Mouse (Mus musculus) testis, adult 2 months (tissue): ENCODE measurements at regions not wholly inside any gene's neighbourhood (a gene's known extent, or its start where the extent isn't known, plus 50 kb on each side); places are given as distances from the start of the nearest gene placed in this dataset.

Source experiments
- H3K27ac ChIP-seq: fragments of 200-500 bp; 2 replicates; pipeline ENCODE4 v1.5.1; 2012; ENCODE audit warnings: low read depth, low read length; ENCODE audit not compliant: control insufficient read depth, insufficient read depth
- H3K27me3 ChIP-seq: fragments of 200-500 bp; 2 replicates; pipeline ENCODE4 v1.6.1; 2012; ENCODE audit warnings: mild to moderate bottlenecking, low read length, moderate library complexity; ENCODE audit not compliant: control insufficient read depth, insufficient read depth
- H3K36me3 ChIP-seq: fragments of 200-500 bp; 2 replicates; pipeline ENCODE4 v1.6.1; 2012; ENCODE audit warnings: mild to moderate bottlenecking, low read length; ENCODE audit not compliant: control insufficient read depth, insufficient read depth
- H3K4me1 ChIP-seq: fragments of 200-500 bp; 2 replicates; pipeline ENCODE4 v1.6.1; 2012; ENCODE audit warnings: low read length; ENCODE audit not compliant: control insufficient read depth, insufficient read depth
- H3K4me3 ChIP-seq: fragments of 200-500 bp; 2 replicates; pipeline ENCODE4 v1.5.1; 2012; ENCODE audit warnings: low read depth, mild to moderate bottlenecking, low read length, moderate library complexity, mixed read lengths; ENCODE audit not compliant: control insufficient read depth
- CTCF ChIP-seq: fragments of 200-500 bp; IDR thresholded peaks from 2 replicates; pipeline ENCODE4 v1.5.1; 2012; ENCODE audit warnings: low read depth, mild to moderate bottlenecking, inconsistent platforms, low read length, moderate library complexity; ENCODE audit not compliant: control insufficient read depth, insufficient read depth, insufficient replicate concordance
- POLR2A ChIP-seq: fragments of 200-500 bp; IDR thresholded peaks from 2 replicates; pipeline ENCODE4 v1.6.1; 2012; ENCODE audit warnings: low read depth, mild to moderate bottlenecking, inconsistent platforms, low read length, moderate library complexity; ENCODE audit not compliant: control insufficient read depth

DNA sequence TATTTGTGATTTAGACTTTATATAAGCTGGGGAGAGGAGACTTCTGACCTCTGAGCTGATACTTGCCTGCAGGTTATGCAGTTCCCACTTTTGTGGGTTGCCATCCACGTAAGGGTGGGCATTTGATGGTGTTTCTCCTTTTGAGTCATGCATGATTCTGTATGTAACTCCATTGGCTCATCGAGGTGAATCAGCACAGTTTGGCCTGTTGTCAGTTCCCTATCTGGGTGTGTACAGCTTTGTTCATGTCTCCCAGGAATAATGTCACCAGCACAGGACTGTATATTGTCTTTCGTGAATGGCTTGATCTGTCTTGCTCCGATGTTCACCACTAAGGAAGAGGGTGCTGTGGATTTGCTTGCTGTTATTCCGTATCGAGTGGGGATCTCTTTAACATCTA is 229.6 kb upstream of the Pgrmc2 start:
- TF ChIP-seq CTCF (no peak), POLR2A (no peak)
- Histone ChIP-seq H3K4me1 (no peaks in the 10 kb centered on the region), H3K36me3 (no peaks in the 10 kb centered on the region), H3K27me3 (no peaks in the 10 kb centered on the region), H3K27ac (no peak overlapping the region), H3K4me3 (no peak overlapping the region)

GRCm38 (mm10) chr3:41307400-41308028 is 224.7 kb upstream of the Pgrmc2 start:
- no peak for TF ChIP-seq POLR2A
- TF ChIP-seq CTCF: no peak
- H3K4me3 ChIP-seq: no peak overlapping the region
- no peaks in the 10 kb centered on the region for H3K27me3 ChIP-seq
- H3K36me3 ChIP-seq: no peaks in the 10 kb centered on the region
- no peaks in the 10 kb centered on the region for H3K4me1 ChIP-seq
- H3K27ac ChIP-seq: no peak overlapping the region

DNA sequence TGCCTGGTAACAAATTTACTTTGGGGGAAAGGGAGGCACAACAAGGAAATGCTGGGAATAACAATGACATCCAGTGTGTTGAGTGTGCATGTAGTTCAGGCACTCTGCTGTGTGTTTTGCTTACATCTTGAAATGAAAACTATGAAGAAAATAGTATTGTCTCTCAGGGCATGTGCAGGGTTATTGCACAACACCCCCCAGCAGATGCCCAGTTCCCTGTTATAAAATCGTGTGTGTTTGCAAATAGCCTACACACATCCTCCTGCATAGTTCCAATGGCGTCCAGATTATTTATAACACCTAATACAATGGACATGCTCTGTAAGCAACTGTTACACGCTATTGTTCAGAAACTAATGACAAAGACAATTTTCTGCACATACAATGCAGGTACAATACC is 220.0 kb upstream of the Pgrmc2 start:
- Histone ChIP-seq H3K4me1 (no peaks in the 10 kb centered on the region), H3K27me3 (no peaks in the 10 kb centered on the region), H3K27ac (no peak overlapping the region), H3K4me3 (no peak overlapping the region), H3K36me3 (no peaks in the 10 kb centered on the region)
- TF ChIP-seq CTCF (no peak), POLR2A (no peak)

DNA sequence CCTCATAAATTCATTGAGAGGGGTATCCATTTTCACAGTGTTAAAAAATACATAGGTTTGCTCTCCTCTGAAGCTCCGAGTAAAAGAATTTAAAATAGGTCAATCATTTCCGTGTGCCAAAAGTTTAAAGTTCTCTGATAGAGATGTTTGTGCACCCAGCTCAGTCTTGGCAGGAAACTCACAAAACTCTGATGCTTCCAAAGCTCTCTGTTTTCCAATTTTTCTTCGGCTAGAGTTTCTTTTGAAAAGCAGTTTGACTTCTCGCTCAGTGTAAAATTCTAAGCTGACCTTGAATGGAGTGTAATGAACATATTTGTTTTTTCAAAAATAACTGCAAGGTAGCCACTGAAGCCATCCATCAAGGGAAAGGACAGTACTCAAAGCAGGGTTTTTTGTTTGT is 215.9 kb upstream of the Pgrmc2 start:
- no peaks in the 10 kb centered on the region for H3K4me1 ChIP-seq
- H3K36me3 ChIP-seq: no peaks in the 10 kb centered on the region
- no peak overlapping the region for H3K27ac ChIP-seq
- no peak for TF ChIP-seq POLR2A
- no peak for TF ChIP-seq CTCF
- no peaks in the 10 kb centered on the region for H3K27me3 ChIP-seq
- H3K4me3 ChIP-seq: no peak overlapping the region

DNA sequence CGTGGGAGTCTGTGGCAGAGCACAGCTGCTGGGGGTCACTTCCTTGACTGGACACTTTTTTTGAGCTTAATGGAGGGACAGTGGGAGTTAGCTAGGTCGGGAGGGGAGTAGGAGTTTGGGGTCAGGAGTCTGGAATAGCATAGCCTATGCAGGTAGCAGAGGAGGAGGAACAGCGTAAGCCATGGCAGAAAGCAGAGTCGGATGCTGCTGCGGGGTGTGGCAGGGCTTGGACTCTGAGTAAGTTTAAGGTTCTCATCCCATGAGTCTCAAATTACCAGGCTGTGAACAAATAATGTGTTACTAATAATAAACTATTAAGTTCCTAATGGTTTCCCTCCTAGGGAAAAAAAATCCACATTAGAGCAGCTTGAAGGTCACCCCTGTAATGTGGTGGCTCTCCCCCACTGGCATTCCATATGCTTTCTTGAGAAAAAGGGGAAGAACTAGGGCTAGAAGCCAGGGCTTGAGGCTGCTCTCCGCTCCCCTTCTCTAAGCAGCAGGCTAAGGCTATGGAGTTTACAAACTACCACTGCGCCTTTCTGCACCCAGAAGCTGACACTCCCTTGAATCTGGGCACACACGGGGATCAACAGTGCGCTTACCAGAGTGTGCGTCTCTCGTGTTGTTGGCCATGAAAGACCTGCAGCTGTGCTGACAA is 213.4 kb upstream of the Pgrmc2 start:
- Histone ChIP-seq H3K4me3 (no peak overlapping the region), H3K4me1 (no peaks in the 10 kb centered on the region), H3K27ac (no peak overlapping the region), H3K36me3 (no peaks in the 10 kb centered on the region), H3K27me3 (no peaks in the 10 kb centered on the region)
- no peak for TF ChIP-seq CTCF
- no peak for TF ChIP-seq POLR2A

DNA sequence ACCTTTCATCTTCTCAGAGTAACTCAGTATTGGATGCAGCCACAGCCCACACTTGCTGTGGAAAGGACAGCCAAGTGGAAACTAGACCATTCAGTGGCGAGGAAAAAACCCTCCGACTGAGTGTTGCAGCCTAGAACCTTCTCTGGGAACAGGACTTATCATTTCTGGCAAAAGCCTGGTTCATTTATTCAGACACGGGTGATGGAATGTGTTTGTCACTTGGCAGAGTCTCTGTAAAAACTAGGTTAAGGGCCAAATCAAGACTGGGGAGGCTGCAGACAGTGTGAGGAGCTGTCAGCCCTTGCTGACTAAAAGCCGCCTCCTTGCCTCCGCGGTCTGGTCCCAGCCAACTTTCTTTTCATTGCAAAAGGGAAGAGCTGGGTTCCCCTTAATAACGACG is 212.3 kb upstream of the Pgrmc2 start:
- no peaks in the 10 kb centered on the region for H3K4me1 ChIP-seq
- no peak overlapping the region for H3K4me3 ChIP-seq
- no peak overlapping the region for H3K27ac ChIP-seq
- H3K36me3 ChIP-seq: no peaks in the 10 kb centered on the region
- no peaks in the 10 kb centered on the region for H3K27me3 ChIP-seq
- TF ChIP-seq CTCF (no peak), POLR2A (no peak)

- TF ChIP-seq CTCF (no peak), POLR2A (no peak)
- no peaks in the 10 kb centered on the region for H3K36me3 ChIP-seq
- H3K4me1 ChIP-seq: no peaks in the 10 kb centered on the region
- H3K4me3 ChIP-seq: no peak overlapping the region
- H3K27me3 ChIP-seq: no peaks in the 10 kb centered on the region
- no peak overlapping the region for H3K27ac ChIP-seq
Measured at GRCm38 (mm10) chr3:41290535-41291307, 207.9 kb upstream of the Pgrmc2 start.
